Mouse (Mus musculus): Measurements from ENCODE around the gene Arid3a. TPM values are rescaled to one million over a fixed set of nuclear protein-coding genes. Genes with fewer than 3 reads are reported as not detected.

Arid3a gene
- total and polyA plus RNA-seq, 3 experiments = 1.3 to 1.7 (median 1.5) TPM

- Histone ChIP-seq H3K27ac (peak within 1 kb of the TSS; percentile 91), H3K9ac (ENCODE audit: low read depth, low read length) (peak within 1 kb of the TSS; percentile 86), H3K4me3 (peak within 1 kb of the TSS; percentile 84), H3K4me1 (ENCODE audit: control insufficient read depth, insufficient read depth, low read length) (peaks cover 10% of the 10 kb centered on the region), H3K36me3 (ENCODE audit: control insufficient read depth, insufficient read depth, low read length) (no peaks in the 10 kb centered on the region), H3K27me3 (ENCODE audit: control insufficient read depth, insufficient read depth, low read length) (peaks cover 17% of the 10 kb centered on the region), H3K79me2 (replicated peaks; ENCODE audit: control insufficient read depth, insufficient read depth, low read length) (0 out of 2 replicates have a peak, but pooled peaks cover 4% of the 10 kb centered on the region)
- peak; percentile 92 to 96 for DNase-seq
- peak; percentile 82 for TF ChIP-seq POLR2A (IDR thresholded peaks at IDR 0.05; ENCODE audit: insufficient read depth, low read depth, low read length)
- no peak for TF ChIP-seq CTCF (IDR thresholded peaks at IDR 0.05)
- 2% methylated on average over 42 of the region's 42 CpGs for WGBS
- intact Hi-C loops (cut with DNase I) = no loop called here
Measured at GRCm38 (mm10) chr10:79916808-79917531, 9.9 kb upstream of the Arid3a start, which contains the start of gene Kiss1r. Kiss1r (plus strand) TSS chr10:79916971.

- peaks cover 17% of the 10 kb centered on the region for H3K27me3 ChIP-seq (ENCODE audit: control insufficient read depth, insufficient read depth, low read length)
- intact Hi-C loops (cut with DNase I) = no loop called here
Measured at GRCm38 (mm10) chr10:79917532-79918100, 9.2 kb upstream of the Arid3a start.

GRCm38 (mm10) chr10:79918231-79919078 lies 8.4 kb upstream of the Arid3a start:
- Histone ChIP-seq H3K4me1 (ENCODE audit: control insufficient read depth, insufficient read depth, low read length) (peaks cover 10% of the 10 kb centered on the region), H3K27ac (no peak overlapping the region), H3K9ac (ENCODE audit: low read depth, low read length) (peak overlapping the region; percentile 37), H3K36me3 (ENCODE audit: control insufficient read depth, insufficient read depth, low read length) (no peaks in the 10 kb centered on the region), H3K79me2 (replicated peaks; ENCODE audit: control insufficient read depth, insufficient read depth, low read length) (0 out of 2 replicates have a peak, but pooled peaks cover 4% of the 10 kb centered on the region), H3K27me3 (ENCODE audit: control insufficient read depth, insufficient read depth, low read length) (peaks cover 17% of the 10 kb centered on the region), H3K4me3 (peak overlapping the region; percentile 16; the same call in 1 of the 2 replicates)
- WGBS = 15% methylated on average over 35 of the region's 35 CpGs
- intact Hi-C loops (cut with DNase I) = no loop called here
- TF ChIP-seq POLR2A (IDR thresholded peaks at IDR 0.05; ENCODE audit: insufficient read depth, low read depth, low read length) (no peak), CTCF (IDR thresholded peaks at IDR 0.05) (no peak), EP300 (IDR thresholded peaks at IDR 0.05; ENCODE audit: insufficient read depth, low read depth, low read length) (no peak)
- no peak for DNase-seq

More at GRCm38 (mm10) chr10:79917532-79918100, 9.2 kb upstream of the Arid3a start:
- TF ChIP-seq POLR2A (IDR thresholded peaks at IDR 0.05; ENCODE audit: insufficient read depth, low read depth, low read length) = no peak
- Histone ChIP-seq H3K4me3 (peak overlapping the region; percentile 84), H3K9ac (ENCODE audit: low read depth, low read length) (no peak overlapping the region), H3K79me2 (replicated peaks; ENCODE audit: control insufficient read depth, insufficient read depth, low read length) (0 out of 2 replicates have a peak, but pooled peaks cover 4% of the 10 kb centered on the region), H3K27ac (no peak overlapping the region; the same call in 1 of the 2 replicates), H3K4me1 (ENCODE audit: control insufficient read depth, insufficient read depth, low read length) (peaks cover 10% of the 10 kb centered on the region), H3K36me3 (ENCODE audit: control insufficient read depth, insufficient read depth, low read length) (no peaks in the 10 kb centered on the region)
- WGBS = 72% methylated on average over 5 of the region's 5 CpGs
- DNase-seq = no peak

GRCm38 (mm10) chr10:79919251-79919849 lies 7.5 kb upstream of the Arid3a start:
- no peak overlapping the region for H3K27ac ChIP-seq
- peaks cover 10% of the 10 kb centered on the region for H3K4me1 ChIP-seq (ENCODE audit: control insufficient read depth, insufficient read depth, low read length)
- H3K36me3 ChIP-seq (ENCODE audit: control insufficient read depth, insufficient read depth, low read length) = no peaks in the 10 kb centered on the region
- intact Hi-C loops (cut with DNase I) = no loop called here
- no peak overlapping the region for H3K4me3 ChIP-seq
- H3K79me2 ChIP-seq (replicated peaks; ENCODE audit: control insufficient read depth, insufficient read depth, low read length) = 0 out of 2 replicates have a peak, but pooled peaks cover 4% of the 10 kb centered on the region
- no peak for DNase-seq
- TF ChIP-seq CTCF (IDR thresholded peaks at IDR 0.05) = no peak
- TF ChIP-seq POLR2A (IDR thresholded peaks at IDR 0.05; ENCODE audit: insufficient read depth, low read depth, low read length) = no peak
- no peak for TF ChIP-seq EP300 (IDR thresholded peaks at IDR 0.05; ENCODE audit: insufficient read depth, low read depth, low read length)
- H3K9ac ChIP-seq (ENCODE audit: low read depth, low read length) = no peak overlapping the region
- WGBS = 12% methylated on average over 21 of the region's 21 CpGs
- H3K27me3 ChIP-seq (ENCODE audit: control insufficient read depth, insufficient read depth, low read length) = peaks cover 17% of the 10 kb centered on the region

GRCm38 (mm10) chr10:79920056-79920890 lies 6.6 kb upstream of the Arid3a start:
- intact Hi-C loops (cut with DNase I) = no loop called here
- no peak overlapping the region for H3K4me3 ChIP-seq
- H3K27me3 ChIP-seq (ENCODE audit: control insufficient read depth, insufficient read depth, low read length) = peaks cover 17% of the 10 kb centered on the region

More at GRCm38 (mm10) chr10:79920056-79920890, 6.6 kb upstream of the Arid3a start:
- no peak for DNase-seq
- no peak overlapping the region for H3K27ac ChIP-seq
- H3K4me1 ChIP-seq (ENCODE audit: control insufficient read depth, insufficient read depth, low read length) = peaks cover 10% of the 10 kb centered on the region
- H3K9ac ChIP-seq (ENCODE audit: low read depth, low read length) = no peak overlapping the region
- H3K36me3 ChIP-seq (ENCODE audit: control insufficient read depth, insufficient read depth, low read length) = no peaks in the 10 kb centered on the region
- TF ChIP-seq CTCF (IDR thresholded peaks at IDR 0.05) (no peak), EP300 (IDR thresholded peaks at IDR 0.05; ENCODE audit: insufficient read depth, low read depth, low read length) (no peak), POLR2A (IDR thresholded peaks at IDR 0.05; ENCODE audit: insufficient read depth, low read depth, low read length) (no peak)
- H3K79me2 ChIP-seq (replicated peaks; ENCODE audit: control insufficient read depth, insufficient read depth, low read length) = 0 out of 2 replicates have a peak, but pooled peaks cover 4% of the 10 kb centered on the region
- 30% methylated on average over 26 of the region's 26 CpGs for WGBS
